Mouse (Mus musculus): ENCODE data around the gene B3galt1.

Gene B3galt1

GRCm38 (mm10) chr2:68079426-68080360 lies 514.0 kb downstream of the B3galt1 start:
- no peak for DNase-seq

- no peak for DNase-seq
Observed at GRCm38 (mm10) chr2:68080872-68081280, 515.2 kb downstream of the B3galt1 start.

- no peak for DNase-seq
Observed at GRCm38 (mm10) chr2:68084483-68084882, 518.8 kb downstream of the B3galt1 start.

GRCm38 (mm10) chr2:68086101-68086500 lies 520.4 kb downstream of the B3galt1 start:
- no peak for DNase-seq

- DNase-seq = no peak
Observed at GRCm38 (mm10) chr2:68091559-68091958, 525.9 kb downstream of the B3galt1 start.

- no peak for DNase-seq
Observed at GRCm38 (mm10) chr2:68104641-68105040, 539.0 kb downstream of the B3galt1 start.

GRCm38 (mm10) chr2:68118076-68118475 lies 552.4 kb downstream of the B3galt1 start:
- DNase-seq = no peak

GRCm38 (mm10) chr2:68124751-68125150 lies 559.1 kb downstream of the B3galt1 start:
- DNase-seq = peak; percentile 4

- DNase-seq = no peak
Observed at GRCm38 (mm10) chr2:68141094-68141493, 575.4 kb downstream of the B3galt1 start.

GRCm38 (mm10) chr2:68143292-68143691 lies 577.6 kb downstream of the B3galt1 start:
- no peak for DNase-seq

GRCm38 (mm10) chr2:68159751-68160150 lies 594.1 kb downstream of the B3galt1 start:
- DNase-seq = no peak

- no peak for DNase-seq
Observed at GRCm38 (mm10) chr2:68160566-68160965, 594.9 kb downstream of the B3galt1 start.

- DNase-seq = no peak
Observed at GRCm38 (mm10) chr2:68162012-68162411, 596.3 kb downstream of the B3galt1 start.

- peak; percentile 2 for DNase-seq
Observed at GRCm38 (mm10) chr2:68171306-68171705, 605.6 kb downstream of the B3galt1 start.

Measured in lung, postnatal 14 days (tissue).